Mouse (Mus musculus): ENCODE data around the gene C330007P06Rik. TPM values are rescaled to one million over a fixed set of nuclear protein-coding genes. Genes with fewer than 3 reads are reported as not detected.

C330007P06Rik gene
- polyA plus RNA-seq (2014; fragmentation: Nextera tagmentation; extraction: Ambion mirVana): 32.2 and 34.1 TPM in 2 replicates

GRCm38 (mm10) chrX:36873765-36874164, at the start of gene C330007P06Rik, which contains the start of gene Ube2a:
Gene C330007P06Rik, minus strand, starts transcription at chrX:36874111.
Gene Ube2a, plus strand, starts transcription at chrX:36873900.
- no peaks in the 10 kb centered on the region for H3K9me3 ChIP-seq (ENCODE audit: control insufficient read depth, low read length)
- H3K9ac ChIP-seq (ENCODE audit: low read depth, low read length): peak within 1 kb of the TSS; percentile 81
- H3K4me2 ChIP-seq: peak within 1 kb of the TSS; percentile 73
- 10% methylated on average over 8 of the region's 8 CpGs for WGBS
- no peaks in the 10 kb centered on the region for H3K4me1 ChIP-seq (replicated peaks; ENCODE audit: control insufficient read depth, insufficient read depth, low read length)
- H3K27ac ChIP-seq (ENCODE audit: low read depth, low read length): peak within 1 kb of the TSS; percentile 41; the same call in 1 of the 2 replicates
- ATAC-seq (replicated peaks; ENCODE audit: low FRiP score) (peak; percentile 30), DNase-seq (ENCODE audit: low spot score) (no peak)
- H3K4me3 ChIP-seq (ENCODE audit: low read depth, low read length): peak within 1 kb of the TSS; percentile 76
- H3K36me3 ChIP-seq (ENCODE audit: control insufficient read depth, insufficient read depth, low read length): no peaks in the 10 kb centered on the region
- H3K27me3 ChIP-seq (replicated peaks; ENCODE audit: control insufficient read depth, insufficient read depth, low read length): no peaks in the 10 kb centered on the region

DNA sequence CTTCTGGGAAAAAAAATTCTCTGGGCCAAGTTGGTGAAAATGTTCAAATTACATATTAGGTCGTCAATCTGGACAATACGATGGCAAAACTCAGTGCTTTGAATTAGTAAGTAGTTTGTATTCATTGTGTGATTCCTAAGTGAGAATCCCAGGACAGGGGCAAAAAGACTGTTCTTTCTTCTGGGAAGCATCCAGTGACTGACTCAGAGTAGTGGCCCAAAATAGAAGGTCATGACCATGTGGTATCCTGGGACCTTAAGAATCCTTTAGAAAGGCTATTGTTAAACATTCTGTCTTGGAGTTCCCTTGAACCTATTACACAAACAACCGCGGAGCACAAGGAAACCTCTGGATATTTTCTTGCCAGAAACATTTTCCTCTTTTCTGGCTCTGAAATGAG, 47.4 kb upstream of the C330007P06Rik start:
- WGBS: 88% methylated on average over 4 of the region's 4 CpGs
- Histone ChIP-seq H3K36me3 (ENCODE audit: control insufficient read depth, insufficient read depth, low read length) (no peaks in the 10 kb centered on the region), H3K4me1 (replicated peaks; ENCODE audit: control insufficient read depth, insufficient read depth, low read length) (no peaks in the 10 kb centered on the region), H3K9me3 (ENCODE audit: control insufficient read depth, low read length) (no peaks in the 10 kb centered on the region), H3K9ac (ENCODE audit: low read depth, low read length) (no peak overlapping the region), H3K27me3 (replicated peaks; ENCODE audit: control insufficient read depth, insufficient read depth, low read length) (no peaks in the 10 kb centered on the region), H3K4me2 (no peak overlapping the region), H3K4me3 (ENCODE audit: low read depth, low read length) (no peak overlapping the region), H3K27ac (ENCODE audit: low read depth, low read length) (no peak overlapping the region)
- ATAC-seq (replicated peaks; ENCODE audit: low FRiP score): no peak
- no peak for DNase-seq (ENCODE audit: low spot score)

- Histone ChIP-seq H3K27ac (ENCODE audit: low read depth, low read length) (no peak overlapping the region), H3K4me3 (ENCODE audit: low read depth, low read length) (no peak overlapping the region), H3K4me1 (replicated peaks; ENCODE audit: control insufficient read depth, insufficient read depth, low read length) (no peaks in the 10 kb centered on the region), H3K27me3 (replicated peaks; ENCODE audit: control insufficient read depth, insufficient read depth, low read length) (no peaks in the 10 kb centered on the region), H3K9me3 (ENCODE audit: control insufficient read depth, low read length) (no peaks in the 10 kb centered on the region), H3K36me3 (ENCODE audit: control insufficient read depth, insufficient read depth, low read length) (no peaks in the 10 kb centered on the region), H3K4me2 (no peak overlapping the region), H3K9ac (ENCODE audit: low read depth, low read length) (no peak overlapping the region)
- DNase-seq (ENCODE audit: low spot score): no peak
- ATAC-seq (replicated peaks; ENCODE audit: low FRiP score): no peak
- 88% methylated on average over 1 of the region's 1 CpGs for WGBS
These were observed 43.8 kb upstream of the C330007P06Rik start for GRCm38 (mm10) chrX:36917749-36918148.

DNA sequence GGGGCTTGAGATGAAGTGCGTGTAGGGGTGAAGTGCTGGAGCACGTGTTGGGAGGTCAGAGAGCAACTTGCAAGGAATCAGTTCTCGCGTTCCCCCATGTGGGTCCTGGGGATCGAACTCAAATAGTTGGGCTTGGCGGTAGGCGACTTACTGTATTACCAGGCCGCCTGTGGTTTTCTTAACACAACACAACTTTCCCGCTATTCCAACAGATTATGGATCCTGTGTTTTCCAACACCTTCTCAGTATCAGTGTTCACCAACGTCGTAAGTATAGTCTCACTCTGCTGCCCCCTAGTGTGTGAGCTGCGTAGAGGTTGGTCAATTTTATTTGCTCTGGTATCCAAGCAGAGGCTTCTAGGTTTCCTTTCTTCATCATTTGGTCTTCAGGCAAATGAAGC, 37.4 kb upstream of the C330007P06Rik start:
- no peak overlapping the region for H3K27ac ChIP-seq (ENCODE audit: low read depth, low read length)
- H3K27me3 ChIP-seq (replicated peaks; ENCODE audit: control insufficient read depth, insufficient read depth, low read length): no peaks in the 10 kb centered on the region
- H3K4me2 ChIP-seq: no peak overlapping the region
- no peaks in the 10 kb centered on the region for H3K36me3 ChIP-seq (ENCODE audit: control insufficient read depth, insufficient read depth, low read length)
- no peaks in the 10 kb centered on the region for H3K4me1 ChIP-seq (replicated peaks; ENCODE audit: control insufficient read depth, insufficient read depth, low read length)
- no peaks in the 10 kb centered on the region for H3K9me3 ChIP-seq (ENCODE audit: control insufficient read depth, low read length)
- H3K9ac ChIP-seq (ENCODE audit: low read depth, low read length): no peak overlapping the region
- ATAC-seq (replicated peaks; ENCODE audit: low FRiP score) (no peak), DNase-seq (ENCODE audit: low spot score) (no peak)
- H3K4me3 ChIP-seq (ENCODE audit: low read depth, low read length): no peak overlapping the region
- 40% methylated on average over 12 of the region's 12 CpGs for WGBS

DNA sequence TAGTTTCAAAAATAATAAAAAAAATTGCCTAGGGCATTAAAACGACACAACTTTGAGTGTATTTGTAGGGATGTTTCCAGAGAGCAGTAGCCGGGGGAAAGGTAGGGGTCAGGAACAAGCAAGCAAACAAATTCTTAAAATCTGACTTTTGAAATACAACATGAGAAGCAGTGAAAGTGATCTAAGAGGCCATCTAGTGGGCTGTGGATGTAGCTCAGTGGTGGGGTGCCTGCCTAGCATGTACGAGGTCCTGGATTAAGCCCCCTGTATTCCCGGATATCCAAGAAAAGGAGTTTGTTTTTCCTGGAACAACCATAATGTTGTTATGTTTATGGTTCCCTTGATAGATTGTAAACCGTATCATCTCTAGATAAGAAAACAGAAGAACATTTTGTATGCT, 32.6 kb upstream of the C330007P06Rik start:
- DNase-seq (ENCODE audit: low spot score): no peak
- Histone ChIP-seq H3K4me1 (replicated peaks; ENCODE audit: control insufficient read depth, insufficient read depth, low read length) (no peaks in the 10 kb centered on the region), H3K9me3 (ENCODE audit: control insufficient read depth, low read length) (no peaks in the 10 kb centered on the region), H3K27ac (ENCODE audit: low read depth, low read length) (no peak overlapping the region), H3K27me3 (replicated peaks; ENCODE audit: control insufficient read depth, insufficient read depth, low read length) (no peaks in the 10 kb centered on the region), H3K36me3 (ENCODE audit: control insufficient read depth, insufficient read depth, low read length) (no peaks in the 10 kb centered on the region), H3K4me2 (no peak overlapping the region), H3K4me3 (ENCODE audit: low read depth, low read length) (no peak overlapping the region), H3K9ac (ENCODE audit: low read depth, low read length) (no peak overlapping the region)
- 29% methylated on average over 5 of the region's 5 CpGs for WGBS
- no peak for ATAC-seq (replicated peaks; ENCODE audit: low FRiP score)

DNA sequence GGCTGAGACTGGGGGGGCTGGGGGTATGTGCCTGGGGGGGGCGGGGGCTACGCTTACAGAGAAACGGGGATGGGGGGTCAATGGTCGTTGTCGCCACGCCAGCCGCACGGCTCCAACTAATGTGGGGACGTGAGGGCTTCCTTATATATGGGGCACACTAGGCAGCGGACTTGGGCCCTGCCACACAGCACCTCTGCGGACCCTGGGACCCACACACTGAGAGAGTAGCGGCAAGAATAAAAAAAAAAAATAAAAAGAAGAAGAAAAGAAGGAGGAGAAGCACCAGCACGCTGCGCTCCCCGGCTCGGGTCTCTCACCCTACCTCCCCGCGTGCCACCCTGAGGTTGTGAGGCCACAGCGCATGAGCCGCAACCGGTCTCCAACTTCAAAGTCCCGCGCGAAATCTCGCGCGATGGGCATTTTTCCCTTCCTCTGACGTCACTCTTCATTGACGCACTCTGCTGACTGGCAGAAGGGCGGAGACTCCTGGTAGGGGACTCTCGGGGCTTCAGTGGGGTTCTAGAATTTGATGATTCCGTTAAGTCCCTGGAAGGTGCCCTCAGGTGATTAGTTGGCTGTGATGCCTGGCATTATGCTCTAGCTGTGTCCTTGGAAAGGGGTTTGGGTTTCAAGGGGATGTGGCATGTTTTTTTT, 29.3 kb upstream of the C330007P06Rik start:
- WGBS: 18% methylated on average over 32 of the region's 32 CpGs
- Histone ChIP-seq H3K27ac (ENCODE audit: low read depth, low read length) (peak overlapping the region; percentile 64), H3K9ac (ENCODE audit: low read depth, low read length) (peak overlapping the region; percentile 72), H3K4me3 (ENCODE audit: low read depth, low read length) (peak overlapping the region; percentile 63), H3K4me1 (replicated peaks; ENCODE audit: control insufficient read depth, insufficient read depth, low read length) (no peaks in the 10 kb centered on the region), H3K36me3 (ENCODE audit: control insufficient read depth, insufficient read depth, low read length) (no peaks in the 10 kb centered on the region), H3K4me2 (peak overlapping the region; percentile 73), H3K9me3 (ENCODE audit: control insufficient read depth, low read length) (no peaks in the 10 kb centered on the region), H3K27me3 (replicated peaks; ENCODE audit: control insufficient read depth, insufficient read depth, low read length) (no peaks in the 10 kb centered on the region)
- peak; percentile 92 for ATAC-seq (replicated peaks; ENCODE audit: low FRiP score)
- peak; percentile 84 for DNase-seq (ENCODE audit: low spot score)

DNA sequence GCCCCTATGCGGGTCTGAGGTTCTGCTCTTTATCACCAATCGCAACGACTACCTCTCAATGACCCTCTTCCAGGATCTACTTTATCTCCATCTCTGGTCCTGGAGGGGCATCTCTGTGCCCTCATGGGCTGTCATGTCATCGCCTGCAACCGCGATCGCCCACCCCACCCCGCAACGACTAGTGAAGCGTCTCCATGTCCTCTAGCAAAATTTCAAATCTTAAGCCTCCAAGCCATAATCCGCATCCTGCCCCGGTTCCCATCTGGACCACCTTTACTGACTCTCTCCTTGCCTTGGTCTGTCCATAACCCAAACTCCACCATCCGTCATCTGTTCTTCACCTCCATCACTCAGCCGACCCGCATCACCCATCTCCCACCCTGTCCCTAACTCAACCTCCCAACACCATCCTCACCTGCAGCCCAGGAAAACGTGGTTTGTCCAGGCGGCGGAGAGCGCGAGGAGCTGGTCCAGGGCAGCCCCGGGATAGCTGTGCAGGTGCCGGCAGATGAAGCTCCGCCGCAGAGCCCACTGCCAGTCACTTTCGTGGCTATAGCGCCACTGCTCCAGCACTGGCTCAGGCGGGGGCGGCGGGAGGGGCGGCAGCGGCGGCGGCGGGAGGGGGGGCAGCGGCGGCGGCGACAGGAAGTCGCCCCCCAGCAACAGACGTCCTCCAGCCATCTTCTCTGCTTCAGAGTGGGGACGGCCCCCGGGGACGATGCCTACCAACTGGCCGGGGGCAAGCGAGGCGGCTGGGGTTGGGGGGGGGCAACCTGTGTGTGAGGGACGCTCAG, 28.6 kb upstream of the C330007P06Rik start, which contains the start of gene Nkrf:
Nkrf (minus strand) TSS at position 579 of the 794 bp plus-strand sequence.
- peak; percentile 47 for DNase-seq (ENCODE audit: low spot score)

GRCm38 (mm10) chrX:36901655-36902054, 27.7 kb upstream of the C330007P06Rik start:
- Histone ChIP-seq H3K27me3 (replicated peaks; ENCODE audit: control insufficient read depth, insufficient read depth, low read length) (no peaks in the 10 kb centered on the region), H3K9ac (ENCODE audit: low read depth, low read length) (0 out of 2 replicates have a peak overlapping the region, but pooled peaks have one; percentile 72), H3K4me2 (peak overlapping the region; percentile 73), H3K36me3 (ENCODE audit: control insufficient read depth, insufficient read depth, low read length) (no peaks in the 10 kb centered on the region), H3K27ac (ENCODE audit: low read depth, low read length) (no peak overlapping the region), H3K4me1 (replicated peaks; ENCODE audit: control insufficient read depth, insufficient read depth, low read length) (no peaks in the 10 kb centered on the region), H3K4me3 (ENCODE audit: low read depth, low read length) (peak overlapping the region; percentile 63), H3K9me3 (ENCODE audit: control insufficient read depth, low read length) (no peaks in the 10 kb centered on the region)
- 31% methylated on average over 3 of the region's 3 CpGs for WGBS
- no peak for DNase-seq (ENCODE audit: low spot score)
- ATAC-seq (replicated peaks; ENCODE audit: low FRiP score): no peak

More for the DNA sequence above, 28.6 kb upstream of the C330007P06Rik start, which contains the start of gene Nkrf:
- peak within 1 kb of the TSS; percentile 73 for H3K4me2 ChIP-seq
- H3K9me3 ChIP-seq (ENCODE audit: control insufficient read depth, low read length): no peaks in the 10 kb centered on the region
- H3K4me3 ChIP-seq (ENCODE audit: low read depth, low read length): peak within 1 kb of the TSS; percentile 63
- WGBS: 13% methylated on average over 34 of the region's 47 CpGs
- H3K9ac ChIP-seq (ENCODE audit: low read depth, low read length): peak within 1 kb of the TSS; percentile 72
- peak; percentile 72 for ATAC-seq (replicated peaks; ENCODE audit: low FRiP score)
- no peaks in the 10 kb centered on the region for H3K27me3 ChIP-seq (replicated peaks; ENCODE audit: control insufficient read depth, insufficient read depth, low read length)
- H3K4me1 ChIP-seq (replicated peaks; ENCODE audit: control insufficient read depth, insufficient read depth, low read length): no peaks in the 10 kb centered on the region
- H3K27ac ChIP-seq (ENCODE audit: low read depth, low read length): peak within 1 kb of the TSS; percentile 64
- H3K36me3 ChIP-seq (ENCODE audit: control insufficient read depth, insufficient read depth, low read length): no peaks in the 10 kb centered on the region
